Mouse (Mus musculus) Patski (cell line): Measurements from ENCODE around the gene Adam10. TPM values are rescaled to one million over a fixed set of nuclear protein-coding genes. Genes with fewer than 3 reads are reported as not detected.

ENCODE experiments used
- ATAC-seq: fragments of 100-300 bp; one replicate; pipeline ENCODE4 v1.8.0; 2021
- CTCF ChIA-PET: fragments of 350-600 bp; sonication (Branson Sonifier 250); formaldehyde crosslinking; loops from one replicate; lab custom pipeline; 2022; ENCODE audit warnings: inconsistent platforms; lab: Charles Lee
- POLR2A ChIA-PET: fragments of 350-600 bp; sonication (Branson Sonifier 250); formaldehyde crosslinking; loops from one replicate; lab custom pipeline; 2022; ENCODE audit warnings: antibody characterized with exemption, inconsistent platforms; lab: Charles Lee
- DNase-seq: peaks from one replicate; pipeline ENCODE4 v3.0.0-alpha.2; 2011; ENCODE audit warnings: low read depth, low spot score
- H3K27me3 ChIP-seq: fragments of 371-371 bp; one replicate; pipeline ENCODE4 v1.5.1; 2021
- CTCF ChIP-seq: fragments of 100-300 bp; IDR thresholded peaks from one replicate; pipeline ENCODE4 v1.5.1; 2021
- in situ Hi-C: fragments of 300-500 bp; cut with MboI; formaldehyde crosslinking; loops from 3 replicates; pipeline ENCODE4 v1.11.1; 2018; ENCODE audit warnings: low pct_unique_long_range_greater_than_20kb, mixed read lengths
- polyA plus RNA-seq: library from polyadenylated mRNA; unstranded; gene quantifications from one replicate; pipeline ENCODE4 v1.2.3, GENCODE M21; 2021

The Adam10 gene
- polyA plus RNA-seq, 1 experiment from 2014 or later, result 108 TPM

DNA sequence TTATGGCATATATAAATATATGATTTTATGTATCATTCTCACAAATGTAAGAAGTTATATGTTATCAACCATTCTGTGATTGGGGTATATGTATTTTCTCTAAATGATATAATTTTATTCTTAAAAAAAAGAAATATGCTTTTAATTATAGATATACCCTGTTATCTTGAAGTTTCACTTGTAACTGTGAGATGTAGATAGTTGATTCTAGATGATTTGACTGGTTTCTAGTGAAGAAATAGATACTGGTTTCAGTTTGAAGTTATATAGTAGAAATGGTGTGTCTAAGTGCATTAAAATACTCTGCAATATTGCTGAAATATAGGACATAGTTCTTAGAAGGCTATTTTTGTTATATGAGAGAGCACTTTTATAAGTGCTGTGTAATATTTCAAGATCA is 11.8 kb downstream of the Adam10 start:
- TF ChIP-seq CTCF, result no peak
- in situ Hi-C loops, result no loop called here
- H3K27me3 ChIP-seq, result no peaks in the 10 kb centered on the region
- ATAC-seq (no peak), DNase-seq (no peak)
- POLR2A ChIA-PET, result no interaction called here
- CTCF ChIA-PET, result no interaction called here

GRCm38 (mm10) chr9:70691772-70692693 is 13.2 kb downstream of the Adam10 start:
- in situ Hi-C loops, result no loop called here
- ATAC-seq (no peak), DNase-seq (no peak)
- POLR2A ChIA-PET, result no interaction called here
- no peak for TF ChIP-seq CTCF
- CTCF ChIA-PET, result interaction anchor here (0.9 to 1.4 kb wide), 2 partner anchors 8 to 13 kb away, joined by 3 to 5 read pairs; no protein-coding TSS in a partner anchor
- H3K27me3 ChIP-seq, result no peaks in the 10 kb centered on the region

- ChIA-PET CTCF (interaction anchor here (1.0 kb wide), 1 partner anchor 10 kb away, joined by 3 read pairs; no protein-coding TSS in a partner anchor), POLR2A (interaction anchor here (0.6 kb wide), 1 partner anchor 80 kb away, joined by 3 read pairs; no protein-coding TSS in a partner anchor)
- in situ Hi-C loops, result no loop called here
- TF ChIP-seq CTCF, result no peak
- DNase-seq, result no peak
- ATAC-seq, result no peak
- no peaks in the 10 kb centered on the region for H3K27me3 ChIP-seq
These were observed 16.9 kb downstream of the Adam10 start for GRCm38 (mm10) chr9:70695723-70696122.

DNA sequence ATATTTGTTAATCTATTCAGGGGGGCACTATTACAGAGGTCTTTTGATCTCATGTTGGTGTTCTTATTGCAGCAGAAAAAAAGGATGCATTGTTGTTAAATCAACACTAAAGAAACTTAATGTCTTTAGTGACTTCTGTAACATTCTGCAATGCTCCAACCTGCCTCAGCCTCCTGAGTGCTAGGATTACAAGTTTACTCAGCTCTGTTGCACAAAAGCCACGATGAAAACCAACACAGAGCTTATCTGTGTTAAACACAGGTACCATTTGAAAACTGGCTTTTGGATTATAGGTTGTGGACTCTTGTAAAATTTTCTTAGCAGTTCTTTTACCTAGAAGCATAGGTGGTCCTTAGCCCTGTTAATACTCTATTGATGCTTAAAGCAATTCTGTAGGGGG is 19.3 kb downstream of the Adam10 start:
- ChIA-PET CTCF (no interaction called here), POLR2A (no interaction called here)
- in situ Hi-C loops, result no loop called here
- no peak for DNase-seq
- no peaks in the 10 kb centered on the region for H3K27me3 ChIP-seq
- TF ChIP-seq CTCF, result no peak
- ATAC-seq, result no peak

GRCm38 (mm10) chr9:70703597-70704203 is 24.9 kb downstream of the Adam10 start:
- POLR2A ChIA-PET, result no interaction called here
- in situ Hi-C loops, result no loop called here
- DNase-seq, result no peak
- no peaks in the 10 kb centered on the region for H3K27me3 ChIP-seq
- CTCF ChIA-PET, result no interaction called here
- TF ChIP-seq CTCF, result no peak
- no peak for ATAC-seq

GRCm38 (mm10) chr9:70706444-70706843 is 27.6 kb downstream of the Adam10 start:
- no peak for DNase-seq
- in situ Hi-C loops, result no loop called here

GRCm38 (mm10) chr9:70729544-70729943 is 50.7 kb downstream of the Adam10 start:
- ATAC-seq (no peak), DNase-seq (no peak)
- TF ChIP-seq CTCF, result no peak
- no peaks in the 10 kb centered on the region for H3K27me3 ChIP-seq
- ChIA-PET POLR2A (no interaction called here), CTCF (no interaction called here)
- in situ Hi-C loops, result no loop called here

More at GRCm38 (mm10) chr9:70706444-70706843, 27.6 kb downstream of the Adam10 start:
- POLR2A ChIA-PET, result no interaction called here
- no peaks in the 10 kb centered on the region for H3K27me3 ChIP-seq
- TF ChIP-seq CTCF, result no peak
- CTCF ChIA-PET, result interaction anchor here (1.4 kb wide), 1 partner anchor 11 kb away, joined by 3 read pairs; no protein-coding TSS in a partner anchor
- no peak for ATAC-seq

DNA sequence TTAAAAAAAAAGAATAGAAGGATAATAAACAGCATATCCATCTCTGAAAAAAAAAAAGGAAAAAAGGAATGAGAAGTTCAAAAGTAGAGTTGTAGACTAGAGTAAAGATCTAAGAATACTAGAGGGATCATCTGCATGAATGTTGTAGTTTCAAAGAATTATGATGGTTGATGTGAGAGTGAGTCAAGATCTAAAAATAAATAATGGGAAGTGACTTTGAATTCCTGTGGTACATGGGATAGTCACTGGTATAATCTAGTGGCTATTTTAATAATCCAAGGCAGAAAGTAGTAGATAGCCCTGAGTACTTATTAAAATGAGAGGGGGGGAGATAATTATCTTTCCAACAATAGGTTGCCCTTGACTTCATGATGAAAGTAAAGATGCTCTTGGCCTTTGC is 52.3 kb downstream of the Adam10 start:
- in situ Hi-C loops, result no loop called here
- TF ChIP-seq CTCF, result no peak
- ChIA-PET CTCF (no interaction called here), POLR2A (no interaction called here)
- no peak for ATAC-seq
- DNase-seq, result no peak
- no peaks in the 10 kb centered on the region for H3K27me3 ChIP-seq

DNA sequence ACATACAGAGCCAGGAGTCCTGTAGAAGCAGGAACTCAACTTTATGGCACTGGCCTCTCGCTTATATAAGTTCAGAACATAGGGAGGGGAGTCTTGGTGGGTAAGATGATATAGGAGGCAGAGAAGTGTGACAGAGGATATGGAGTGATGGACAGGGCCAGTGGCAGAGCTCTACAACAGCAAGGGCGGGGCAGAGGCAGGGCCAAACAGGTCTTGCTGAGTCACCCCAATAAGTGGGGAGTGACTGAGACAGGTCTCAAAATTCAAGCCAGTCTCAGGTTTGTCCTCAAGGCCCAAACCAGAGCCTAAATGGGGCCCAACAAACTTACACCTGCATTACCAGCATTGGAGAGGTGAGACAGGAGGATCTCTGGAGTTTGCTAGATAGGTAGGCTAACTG is 54.4 kb downstream of the Adam10 start:
- ATAC-seq (no peak), DNase-seq (no peak)
- in situ Hi-C loops, result no loop called here
- no peak for TF ChIP-seq CTCF
- no peaks in the 10 kb centered on the region for H3K27me3 ChIP-seq
- CTCF ChIA-PET, result no interaction called here
- POLR2A ChIA-PET, result no interaction called here

DNA sequence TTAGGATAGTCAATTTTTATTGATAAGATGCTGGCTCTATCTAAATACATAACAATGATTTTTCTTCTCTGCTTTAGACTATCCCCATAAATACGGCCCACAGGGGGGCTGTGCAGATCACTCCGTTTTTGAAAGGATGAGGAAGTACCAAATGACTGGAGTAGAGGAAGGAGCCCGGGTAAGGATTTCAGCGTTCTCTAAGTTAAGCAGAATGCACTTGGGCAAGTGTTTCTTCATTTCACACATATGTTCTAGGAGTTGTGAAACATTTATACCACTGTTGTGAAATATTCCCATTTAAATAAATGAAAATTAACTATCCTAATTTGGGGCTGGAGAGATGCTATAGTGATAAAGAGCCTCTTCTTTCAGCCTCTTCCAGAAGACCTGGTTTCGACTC is 61.2 kb downstream of the Adam10 start:
- H3K27me3 ChIP-seq, result no peaks in the 10 kb centered on the region
- ChIA-PET POLR2A (no interaction called here), CTCF (no interaction called here)
- ATAC-seq, result no peak
- in situ Hi-C loops, result no loop called here
- TF ChIP-seq CTCF, result no peak
- no peak for DNase-seq

GRCm38 (mm10) chr9:70751504-70752222 is 72.9 kb downstream of the Adam10 start:
- ChIA-PET CTCF (no interaction called here), POLR2A (no interaction called here)
- H3K27me3 ChIP-seq, result no peaks in the 10 kb centered on the region
- ATAC-seq (no peak), DNase-seq (no peak)
- no peak for TF ChIP-seq CTCF
- in situ Hi-C loops, result no loop called here
